Mouse (Mus musculus) hindlimb bud, embryonic 11.5 days (tissue): ENCODE measurements around the gene Scarb1.
A peak's percentile ranks its signal among the peaks of the same experiment; 100 is the strongest.

Experiments used
- DNase-seq: peaks from one replicate; pipeline ENCODE4 v3.0.0-alpha.2; 2012; ENCODE audit warnings: low read depth, low spot score; ENCODE audit errors: extremely low spot score

Scarb1 gene

DNA sequence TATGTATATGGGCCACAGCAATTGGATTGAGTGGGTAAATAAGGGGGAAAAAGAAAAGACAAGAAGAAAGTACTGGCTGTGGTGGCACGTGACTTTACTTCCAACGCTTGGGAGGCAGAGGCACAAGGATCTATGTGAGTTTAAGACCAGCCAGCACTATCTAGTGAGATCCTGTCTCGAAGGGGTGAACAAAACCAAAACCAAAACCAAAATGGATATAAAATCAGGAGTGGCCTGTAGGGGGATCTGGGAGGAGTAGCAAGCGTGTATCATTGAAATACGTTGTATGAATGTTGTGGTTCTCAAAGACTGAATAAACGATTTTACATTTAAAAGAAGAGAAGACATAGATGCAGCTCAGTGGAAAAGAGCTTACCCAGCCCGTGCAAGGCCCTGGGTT, 34.5 kb downstream of the Scarb1 start:
- no peak for DNase-seq

DNA sequence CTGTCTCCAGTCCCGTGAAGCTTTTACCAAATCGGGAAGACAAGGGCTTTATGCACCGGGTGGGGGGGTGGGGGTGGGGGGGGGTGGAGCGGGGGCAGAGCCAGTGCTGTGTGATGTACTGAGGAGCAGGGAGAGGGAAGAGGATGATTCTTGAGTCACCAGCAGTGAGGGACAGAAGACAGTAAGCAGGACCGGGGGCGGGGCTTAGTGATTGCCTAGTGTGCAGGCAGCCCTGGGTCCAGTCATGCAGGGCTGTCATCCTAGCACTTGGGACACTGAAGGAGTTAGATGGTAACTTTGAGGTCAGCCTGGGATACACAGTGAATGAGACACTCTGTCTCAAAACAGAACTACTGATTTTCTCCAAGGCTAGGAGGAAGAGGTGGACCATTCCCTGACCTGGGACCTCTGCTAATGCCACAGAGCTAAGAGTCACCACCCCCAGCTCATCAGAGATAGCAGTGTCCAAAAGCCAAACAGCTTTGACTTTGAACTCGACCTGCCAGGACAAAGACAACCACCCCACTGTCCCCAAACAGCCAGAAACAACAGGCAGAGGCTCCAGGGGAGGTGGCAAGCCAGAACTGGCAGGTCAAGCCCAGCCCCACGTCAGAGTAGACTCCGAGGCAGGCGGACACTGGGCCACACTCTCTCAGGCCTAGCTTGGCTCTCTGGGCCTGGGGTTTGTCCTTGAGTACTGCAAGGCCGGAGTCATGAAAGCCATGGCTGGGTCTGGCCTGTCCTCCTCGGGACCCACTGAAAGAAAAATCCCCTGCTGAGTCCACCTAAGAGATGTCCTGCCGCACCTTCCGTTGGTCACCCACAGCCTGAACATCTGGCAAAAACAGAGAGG, 35.4 kb downstream of the Scarb1 start:
- no peak for DNase-seq

DNA sequence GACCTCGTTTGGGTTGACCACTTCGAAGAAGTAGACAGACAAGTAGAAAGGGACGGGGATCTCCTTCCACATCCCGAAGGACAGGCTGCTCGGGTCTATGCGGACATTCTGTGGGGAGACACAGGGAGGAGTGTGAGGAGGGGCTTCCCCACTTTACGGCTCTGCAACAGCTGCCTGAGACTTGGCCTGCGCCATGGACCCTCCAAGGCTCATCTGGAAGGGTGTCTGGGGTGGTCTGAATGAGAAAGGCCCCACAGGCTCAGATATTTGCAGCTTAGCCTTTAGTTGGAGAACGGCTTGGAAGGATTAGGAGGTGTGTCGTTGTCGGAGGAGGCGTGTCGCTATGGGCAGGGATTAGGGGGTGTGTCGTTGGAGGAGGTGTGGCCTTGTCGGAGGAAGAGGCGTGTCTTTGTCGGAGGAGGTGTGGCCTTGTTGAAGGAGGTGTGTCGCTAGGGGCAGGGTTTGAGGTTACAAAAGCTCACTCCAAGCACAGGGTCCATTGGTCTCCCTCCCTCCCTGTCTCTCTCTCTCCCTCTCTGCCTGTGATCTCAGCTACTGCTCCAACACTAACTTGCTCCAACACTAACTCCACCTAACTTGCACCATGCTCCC, 36.5 kb downstream of the Scarb1 start:
- peak; percentile 49 for DNase-seq

DNA sequence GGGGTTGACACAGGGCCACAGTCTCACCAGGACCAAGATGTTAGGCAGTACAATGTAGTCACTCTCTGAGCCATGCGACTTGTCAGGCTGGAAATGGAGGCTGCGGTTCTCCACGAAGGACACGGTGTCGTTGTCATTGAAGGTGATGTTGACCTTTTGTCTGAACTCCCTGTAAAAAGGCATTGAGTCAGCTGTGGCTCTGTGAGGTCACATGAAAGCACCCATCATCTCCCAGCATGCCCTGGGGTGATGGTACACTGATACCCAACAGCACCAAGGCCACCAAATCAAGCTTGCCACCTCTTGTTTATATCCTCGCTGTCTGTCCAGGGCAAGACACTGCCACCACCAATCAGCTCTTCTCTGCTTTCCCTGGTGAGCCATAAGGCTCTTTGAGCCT, 37.8 kb downstream of the Scarb1 start:
- DNase-seq, result no peak

DNA sequence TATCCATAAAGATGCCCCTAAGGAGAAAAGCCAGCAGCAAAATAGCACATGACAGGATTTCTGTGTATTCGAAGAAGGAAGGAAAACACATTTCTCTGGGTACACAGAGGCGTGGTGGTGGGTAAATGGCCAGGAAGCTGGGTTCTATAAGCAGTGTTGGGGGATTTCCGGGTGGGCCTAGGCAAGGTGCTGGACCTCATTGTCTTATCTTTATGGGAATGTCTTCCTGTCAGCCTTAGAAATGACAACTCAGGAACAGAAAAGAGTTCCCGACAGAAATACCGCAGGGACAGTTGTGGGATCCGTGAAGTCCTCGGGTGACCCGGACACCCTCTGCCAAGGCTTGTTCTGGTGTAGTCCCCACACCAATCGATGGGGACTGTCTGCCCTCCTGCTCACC, 42.7 kb downstream of the Scarb1 start:
- no peak for DNase-seq

DNA sequence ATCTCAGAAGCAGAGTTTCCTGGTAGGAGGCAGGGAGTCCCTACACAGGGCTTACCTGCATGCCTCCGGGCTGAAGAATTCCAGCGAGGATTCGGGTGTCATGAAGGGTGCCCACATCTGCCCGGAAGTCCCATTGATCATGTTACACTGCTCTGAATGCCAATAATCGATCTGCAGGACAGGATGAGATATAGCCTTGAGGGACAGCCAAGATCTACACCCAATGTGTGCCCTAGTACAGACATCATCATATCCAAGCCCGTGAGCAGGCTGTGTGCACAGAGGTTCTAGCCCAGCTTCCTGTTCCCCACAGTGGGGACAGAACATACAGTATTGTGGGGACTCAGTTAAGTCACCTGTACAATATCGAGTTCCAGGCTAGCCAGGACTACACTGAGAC, 43.7 kb downstream of the Scarb1 start:
- DNase-seq, result no peak

DNA sequence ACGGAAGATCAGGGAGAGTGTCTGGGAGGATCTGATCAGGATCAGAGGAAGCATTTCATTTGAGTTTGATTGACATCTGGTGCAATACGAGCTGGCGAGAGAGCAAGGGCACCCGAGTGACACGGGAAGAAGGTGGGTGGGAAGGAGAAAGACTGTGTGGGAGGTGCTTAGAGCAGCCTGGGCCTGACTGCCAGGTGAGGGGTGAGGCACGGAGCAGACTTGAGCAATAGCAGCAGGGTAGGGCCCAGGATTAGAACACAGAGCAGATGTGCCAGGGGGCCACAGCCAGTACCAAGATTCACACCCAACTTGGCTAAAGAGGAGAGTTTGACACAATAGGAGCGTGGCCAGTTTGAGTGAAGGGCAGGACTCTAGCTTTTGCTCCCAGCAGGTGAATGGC, 47.9 kb downstream of the Scarb1 start:
- no peak for DNase-seq

DNA sequence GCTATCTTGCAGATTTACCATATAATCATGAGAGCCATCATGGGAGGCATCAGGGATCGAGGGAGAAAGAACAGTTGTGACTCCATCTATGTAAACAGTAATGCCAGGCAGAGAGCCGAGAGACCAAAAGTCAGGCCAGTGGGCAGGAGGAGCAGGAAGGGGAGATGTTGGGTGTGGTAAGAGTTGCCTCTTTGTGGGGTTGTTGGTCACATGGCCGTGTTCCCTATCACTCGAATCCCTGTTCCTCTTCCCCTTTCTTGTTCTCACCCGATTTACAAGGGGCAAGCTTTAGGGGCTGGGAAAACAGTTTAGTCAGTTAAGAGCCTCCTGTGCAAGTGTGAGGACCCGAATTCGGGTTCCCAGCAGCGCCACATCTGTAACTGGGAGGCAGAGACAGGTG, 49.0 kb downstream of the Scarb1 start:
- no peak for DNase-seq

DNA sequence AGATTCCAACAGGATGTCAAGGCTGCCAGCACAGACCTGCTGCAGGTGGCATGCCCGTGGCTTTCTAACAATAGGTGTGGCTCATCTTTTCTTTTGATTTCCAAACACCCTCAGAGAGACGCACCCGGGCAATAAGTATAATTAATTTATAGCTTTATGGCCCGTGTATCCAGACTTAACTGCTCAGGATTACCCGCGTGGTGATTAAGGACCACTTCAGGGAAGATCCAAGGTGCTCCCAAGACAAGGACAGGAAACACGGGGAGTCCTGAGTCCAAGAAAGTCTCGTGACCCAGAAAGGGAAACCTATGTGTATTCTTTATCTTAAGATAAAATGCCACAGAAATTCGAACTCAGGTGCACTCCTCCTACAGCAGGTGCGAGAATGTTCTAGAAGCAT, 49.5 kb downstream of the Scarb1 start:
- DNase-seq, result no peak

DNA sequence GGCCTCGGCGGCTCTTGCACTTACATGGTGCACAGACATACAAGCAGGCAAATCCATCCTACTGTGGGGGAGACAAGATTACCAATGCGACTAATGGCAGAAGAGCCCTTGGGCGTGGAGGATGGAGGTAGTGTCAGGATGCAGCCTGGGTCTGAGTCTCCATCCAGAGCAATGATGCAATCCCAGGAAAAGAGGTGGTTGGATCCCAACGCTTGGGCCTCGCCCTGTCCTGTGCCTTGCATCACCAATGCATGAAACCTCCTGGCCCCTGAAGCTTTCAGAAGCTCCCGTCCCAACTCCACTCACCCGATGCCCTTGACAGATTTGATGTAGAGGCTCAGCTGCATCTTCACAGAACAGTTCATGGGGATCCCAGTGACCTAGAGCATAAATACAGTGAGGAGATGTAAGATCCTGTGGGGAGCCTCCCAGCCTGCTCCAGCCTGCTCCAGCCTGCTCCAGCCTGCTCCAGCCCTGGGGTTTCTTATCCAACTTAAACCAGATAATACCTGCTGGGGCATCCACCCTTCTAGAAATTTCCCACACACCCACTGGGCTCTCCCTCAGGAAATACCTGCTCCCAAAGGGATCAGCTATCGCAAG, 53.7 kb downstream of the Scarb1 start:
- no peak for DNase-seq

DNA sequence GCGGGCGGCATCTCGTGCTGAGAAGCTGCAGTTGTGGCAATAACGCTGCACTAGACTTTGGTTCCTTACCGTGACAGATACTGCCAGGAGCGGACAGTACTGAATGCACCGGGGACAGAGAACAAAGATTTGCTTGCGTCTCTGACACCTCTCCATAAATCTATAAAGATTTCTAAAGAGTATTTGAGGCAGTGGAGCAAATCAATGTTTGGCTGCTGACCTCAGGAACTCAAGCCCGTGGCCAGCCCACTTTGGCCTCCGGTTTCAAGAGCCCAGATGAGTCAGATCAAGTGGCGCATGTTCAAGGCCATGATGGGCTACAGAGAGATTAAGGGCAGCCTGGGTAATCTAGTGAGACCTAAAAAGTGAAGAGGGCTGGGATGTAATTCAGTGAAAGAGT, 54.8 kb downstream of the Scarb1 start:
- DNase-seq, result no peak

DNA sequence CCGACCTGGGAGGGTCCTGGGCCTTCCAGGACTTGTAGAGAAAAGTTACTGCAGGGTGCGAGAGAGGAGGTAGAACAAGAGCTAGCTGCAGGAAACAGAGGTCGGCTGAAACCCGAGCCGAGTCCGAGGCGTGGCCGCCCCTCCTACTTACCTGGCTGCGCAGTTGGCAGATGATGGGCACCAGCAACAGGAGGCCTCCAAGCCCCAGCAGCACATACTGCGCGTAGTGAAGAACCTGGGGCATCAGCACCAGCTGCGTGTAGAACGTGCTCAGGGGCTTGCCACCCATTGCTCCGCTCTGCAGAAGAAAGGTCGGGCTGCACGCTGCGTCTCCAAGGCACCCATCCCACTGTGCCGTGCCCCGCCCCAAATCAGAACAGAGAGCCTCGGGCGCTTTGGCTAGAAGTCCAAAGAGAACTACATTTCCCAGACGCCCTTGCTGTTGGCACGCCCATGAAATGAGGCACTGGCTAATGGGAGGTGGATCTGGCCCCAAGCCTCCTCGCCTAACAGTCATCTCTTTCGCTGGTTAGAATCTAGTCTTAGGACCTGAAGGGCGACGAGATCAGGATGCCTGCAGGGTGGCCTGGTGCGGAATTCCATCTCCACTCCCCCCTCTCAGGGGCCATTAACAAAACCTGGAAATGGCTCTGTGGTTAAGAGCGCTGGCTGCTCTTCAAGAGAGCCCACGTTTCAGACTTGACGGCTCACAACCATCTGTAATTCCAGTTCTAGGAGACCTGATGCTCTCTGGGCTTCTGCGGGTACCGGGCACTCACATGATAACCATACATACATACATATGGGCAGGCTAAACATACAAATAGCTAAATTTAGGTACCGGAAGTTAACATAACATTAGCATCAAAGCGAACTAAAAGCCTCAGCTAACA, 56.9 kb downstream of the Scarb1 start:
- peak; percentile 31 for DNase-seq

DNA sequence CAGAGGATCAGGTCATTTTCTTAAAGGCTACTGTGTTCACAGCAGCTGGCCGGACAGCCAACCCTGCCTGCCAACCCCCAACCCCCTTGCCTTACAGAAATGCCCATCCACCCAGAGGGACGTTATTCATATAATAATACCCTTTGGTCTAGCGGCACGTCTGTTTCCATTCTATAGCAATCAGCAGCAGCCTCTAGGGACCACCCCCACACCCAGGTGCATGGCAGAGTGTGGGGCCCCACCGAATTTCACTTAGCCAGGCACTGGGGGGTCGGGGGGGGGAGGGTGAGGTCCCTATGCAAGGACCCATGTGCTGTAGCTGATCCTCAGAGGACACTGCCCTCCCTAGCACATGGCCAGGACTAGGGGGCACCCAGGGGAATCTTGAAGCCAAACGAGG, 61.7 kb downstream of the Scarb1 start:
- DNase-seq, result no peak

DNA sequence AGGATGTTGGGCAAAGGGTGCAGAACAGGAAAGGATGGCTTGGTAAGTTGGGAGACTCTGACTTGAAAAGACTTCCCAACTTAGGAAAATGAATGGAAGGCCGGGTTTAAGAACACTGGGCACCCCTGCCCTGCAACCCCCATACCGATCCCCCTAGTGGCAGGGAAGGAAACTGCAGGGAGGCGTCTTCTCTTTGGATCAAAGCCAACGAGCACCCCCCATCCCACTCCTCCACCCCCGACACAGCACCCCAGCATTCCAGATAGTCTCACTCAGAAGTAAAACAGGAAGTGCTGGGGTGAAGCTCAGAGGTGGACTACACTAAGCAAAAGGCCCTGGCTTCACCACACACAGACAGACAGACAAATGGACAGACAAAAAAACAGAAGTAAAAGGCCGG, 62.6 kb downstream of the Scarb1 start:
- DNase-seq, result no peak

DNA sequence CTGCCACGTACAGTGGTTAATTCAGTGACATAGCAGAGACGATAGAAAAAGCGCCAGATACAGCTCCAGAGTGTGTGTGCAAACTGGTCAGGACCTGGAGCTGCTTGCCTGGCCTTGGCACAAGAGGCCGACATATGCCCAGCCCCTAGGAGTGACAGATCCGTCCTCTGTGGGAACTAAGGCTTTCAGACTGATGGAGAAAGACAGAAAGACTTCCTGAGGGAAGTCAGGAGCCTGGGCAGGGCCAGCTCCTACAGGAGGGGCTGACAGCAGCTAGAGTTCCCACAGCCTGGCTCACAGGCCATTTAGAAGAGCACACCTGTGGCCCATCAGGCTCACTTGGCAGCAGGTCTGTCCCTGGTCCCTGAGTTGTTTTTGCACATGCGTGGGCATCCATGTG, 63.6 kb downstream of the Scarb1 start:
- DNase-seq, result no peak

DNA sequence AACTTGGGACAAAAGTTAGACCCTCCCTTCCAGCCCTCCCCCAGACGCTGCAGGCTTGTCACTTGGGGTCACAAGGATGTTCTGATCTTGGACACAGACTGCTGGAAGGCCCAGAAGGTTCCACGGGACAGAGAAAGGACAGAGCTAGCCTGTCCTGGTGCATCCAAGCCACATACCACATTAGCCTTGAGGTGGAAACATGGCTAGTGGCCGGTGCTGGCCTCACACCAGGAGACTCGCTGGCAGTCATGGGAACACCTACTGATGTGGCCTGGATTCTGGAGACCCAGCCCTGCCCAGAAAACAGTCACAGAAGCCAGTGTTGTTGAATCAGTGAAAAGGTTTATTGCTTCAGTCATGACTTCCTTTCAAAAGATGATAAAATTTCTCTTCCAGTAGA, 64.1 kb downstream of the Scarb1 start:
- no peak for DNase-seq

DNA sequence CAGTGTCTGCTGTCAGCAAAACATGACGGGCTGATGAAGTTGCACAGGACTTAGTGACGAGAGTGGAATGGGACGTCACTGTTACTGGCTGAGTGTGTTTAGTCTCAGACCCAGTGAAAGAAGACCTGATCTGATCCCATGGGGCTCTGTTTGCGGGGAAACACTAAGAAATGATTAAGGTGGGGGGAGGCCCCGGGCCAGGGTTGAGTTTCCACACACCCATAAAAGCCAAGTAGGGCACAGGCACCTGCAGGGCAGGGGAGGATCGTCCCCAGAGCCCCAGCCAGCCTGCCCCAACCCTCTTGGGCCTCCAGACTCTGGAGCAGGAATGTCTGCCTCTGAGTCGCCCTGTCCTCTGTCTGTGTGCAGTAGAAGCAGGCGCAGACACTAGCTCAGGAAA, 65.6 kb downstream of the Scarb1 start:
- DNase-seq, result no peak

DNA sequence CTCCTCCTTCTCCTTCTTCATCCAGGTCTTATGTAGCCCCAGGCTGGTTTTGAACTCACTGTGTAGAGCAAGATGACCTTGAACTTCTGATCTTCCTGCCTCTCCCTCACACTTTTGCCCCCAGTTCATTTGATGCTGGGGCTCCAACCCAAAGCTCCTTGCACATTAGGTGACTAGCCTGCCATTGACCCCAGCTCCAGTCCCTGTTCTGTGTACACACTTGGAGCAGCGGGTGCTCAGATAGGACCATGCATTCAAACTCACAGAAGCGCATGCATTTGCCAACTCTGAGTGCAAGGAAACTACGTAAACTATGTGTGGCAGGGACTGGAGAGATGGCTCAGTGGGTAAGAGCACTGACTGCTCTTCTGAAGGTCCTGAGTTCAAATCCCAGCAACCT, 66.1 kb downstream of the Scarb1 start:
- DNase-seq, result no peak

DNA sequence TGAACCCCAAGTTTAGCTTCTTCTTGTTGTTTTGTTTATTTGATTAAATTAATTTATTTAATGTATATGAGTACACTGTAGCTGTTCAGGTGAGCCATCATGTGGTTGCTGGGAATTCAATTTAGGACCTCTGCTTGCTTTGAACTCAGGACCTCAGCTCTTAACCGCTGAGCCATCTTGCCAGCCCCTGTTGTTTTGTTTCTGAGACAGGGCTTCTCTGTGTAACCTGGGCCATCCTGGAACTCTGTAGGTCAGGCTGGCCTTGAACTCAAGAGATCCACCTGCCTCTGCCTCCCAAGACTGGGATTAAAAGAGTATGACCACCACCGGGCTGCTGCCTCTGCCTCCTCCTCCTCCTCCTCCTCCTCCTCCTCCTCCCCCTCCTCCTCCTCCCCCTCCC, 66.7 kb downstream of the Scarb1 start:
- DNase-seq, result no peak

DNA sequence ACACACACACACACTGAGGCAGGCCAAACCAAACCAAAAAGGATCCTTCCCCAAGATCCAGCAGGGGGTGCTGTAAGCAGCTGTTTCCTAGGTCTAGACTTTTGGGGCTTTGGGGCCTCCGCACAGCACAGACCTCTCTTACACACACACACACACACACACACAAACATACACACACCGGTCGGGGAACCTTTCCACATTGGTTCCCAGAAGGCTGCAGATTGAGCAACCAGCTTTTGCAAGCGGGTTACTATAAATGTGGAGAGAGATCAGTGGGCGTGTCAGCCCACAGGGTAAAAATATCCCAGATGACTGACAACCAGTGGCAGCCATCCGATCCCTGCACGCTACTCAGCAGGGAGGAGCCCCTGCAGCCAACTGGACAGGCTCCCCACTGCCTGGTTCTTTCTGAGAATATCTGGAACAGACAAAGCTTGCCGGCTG, 67.2 kb downstream of the Scarb1 start:
- DNase-seq, result no peak

DNA sequence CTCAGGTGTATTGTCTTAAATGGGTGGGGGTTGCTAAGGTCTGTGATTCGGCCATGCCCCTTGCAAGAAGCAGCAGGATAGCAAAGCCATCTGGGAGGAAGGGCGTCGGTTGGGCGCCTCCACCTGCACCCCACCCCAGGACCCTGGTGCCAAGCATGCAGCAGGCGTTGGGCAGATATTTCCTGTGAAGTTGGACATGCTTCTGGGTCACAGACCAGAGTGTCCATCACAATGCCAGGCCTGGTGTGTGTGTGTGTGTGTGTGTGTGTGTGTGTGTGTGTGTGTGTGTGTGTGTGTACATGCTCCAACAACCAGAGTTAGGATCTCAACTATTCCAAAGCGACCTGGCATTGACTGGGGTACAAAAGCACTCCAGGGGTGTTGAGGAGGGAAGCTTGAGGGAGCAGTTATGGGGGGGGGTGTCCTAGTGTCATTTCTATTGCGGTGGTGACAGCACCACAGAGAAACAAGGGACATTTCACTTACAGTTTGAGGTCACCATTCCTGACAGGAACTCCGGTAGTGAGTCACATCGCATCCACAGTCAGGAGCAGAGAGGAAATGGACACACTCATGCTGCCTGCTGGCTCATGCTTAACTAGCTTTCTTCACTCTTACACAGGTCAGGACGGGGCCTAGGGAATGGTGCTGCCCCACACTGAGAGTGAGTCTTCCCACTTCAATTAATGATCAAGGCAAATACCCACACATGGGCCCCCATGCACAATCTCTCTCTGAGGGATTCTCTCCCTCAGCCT, 68.5 kb downstream of the Scarb1 start:
- DNase-seq, result no peak
